Mouse (Mus musculus): Measurements from ENCODE around the gene Kif5a.
A peak's percentile ranks its signal among the peaks of the same experiment; 100 is the strongest.

Kif5a gene

DNA sequence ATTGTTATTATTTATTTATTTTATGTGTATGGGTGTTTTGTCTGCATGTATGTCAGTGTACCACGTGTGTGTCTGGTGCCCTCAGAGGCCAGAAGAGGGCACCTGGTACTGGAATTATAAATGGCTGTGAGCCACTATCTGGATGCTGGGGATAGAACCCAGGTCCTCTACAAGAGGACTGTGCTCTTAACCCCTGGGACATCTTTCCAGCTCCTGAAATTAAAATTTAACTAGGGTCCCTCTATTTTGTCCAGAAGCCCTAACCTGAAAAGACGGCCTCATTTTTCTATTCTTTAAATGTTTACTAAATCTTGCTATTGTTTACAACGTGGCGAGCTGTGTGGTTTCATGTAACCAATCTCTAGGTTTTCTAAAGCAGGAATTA, 2.6 kb upstream of the Kif5a start:
- peak in 1 of 2 experiments; percentile 20 for DNase-seq

DNA sequence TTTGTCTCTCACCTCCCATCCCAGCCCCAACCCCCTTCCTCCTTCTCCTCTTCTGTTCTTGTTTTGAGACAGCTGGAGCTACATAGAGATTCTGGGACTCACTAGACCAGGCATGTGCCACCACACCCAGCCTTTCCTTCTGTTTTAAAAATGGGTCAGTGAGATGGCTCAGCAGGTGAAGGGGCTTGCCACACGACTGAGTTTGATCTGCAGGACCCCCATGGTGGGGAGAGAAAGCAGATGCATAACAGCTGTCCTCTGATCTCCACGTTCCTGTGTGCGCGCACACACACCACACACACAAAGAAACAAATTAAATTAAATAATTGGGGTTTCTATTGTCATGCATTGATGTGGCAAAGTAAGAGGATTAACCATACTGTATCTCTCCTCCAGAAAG, 1.8 kb upstream of the Kif5a start:
- no peak for DNase-seq

DNA sequence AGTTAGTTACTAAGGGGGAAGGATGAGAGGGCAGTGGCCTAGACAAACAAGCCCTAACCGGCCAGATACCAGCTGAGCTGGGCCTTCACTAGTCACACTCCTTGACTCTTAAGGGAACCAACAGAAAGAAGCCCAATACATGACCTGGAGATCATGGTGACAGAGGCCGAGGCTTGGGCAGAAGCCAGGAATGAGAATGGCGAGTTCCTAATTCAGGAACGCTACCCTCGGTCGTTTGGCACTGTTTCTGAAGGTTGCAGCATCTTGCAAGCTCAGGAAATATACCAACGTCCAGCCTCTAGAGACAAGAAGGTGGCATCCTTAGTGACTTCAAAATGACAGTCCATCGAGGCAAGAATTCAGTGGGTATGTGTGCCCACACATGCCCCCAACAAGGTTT, 1.2 kb upstream of the Kif5a start:
- DNase-seq: no peak

DNA sequence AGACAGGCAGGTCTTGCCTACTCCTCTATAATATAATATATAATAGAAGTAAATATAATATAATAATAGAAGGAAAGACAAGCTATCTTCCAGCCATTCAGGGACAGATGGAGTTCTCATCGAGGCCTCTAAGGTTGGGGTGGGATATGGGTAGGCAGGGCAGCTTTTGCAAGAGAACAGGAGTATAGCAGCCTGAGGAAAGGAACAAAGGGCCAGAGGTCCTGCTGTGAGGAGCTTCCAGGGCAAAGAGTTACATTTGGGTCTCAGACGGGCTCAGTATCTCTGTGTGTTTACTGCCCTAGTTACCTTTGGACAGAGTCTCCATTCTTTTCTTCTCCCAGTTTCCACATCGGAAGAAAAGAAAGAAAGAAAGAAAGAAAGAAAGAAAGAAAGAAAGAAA, 483 bp upstream of the Kif5a start:
- DNase-seq: no peak

- DNase-seq: no peak
Observed at GRCm38 (mm10) chr10:127261706-127262547, 1.2 kb downstream of the Kif5a start.

DNA sequence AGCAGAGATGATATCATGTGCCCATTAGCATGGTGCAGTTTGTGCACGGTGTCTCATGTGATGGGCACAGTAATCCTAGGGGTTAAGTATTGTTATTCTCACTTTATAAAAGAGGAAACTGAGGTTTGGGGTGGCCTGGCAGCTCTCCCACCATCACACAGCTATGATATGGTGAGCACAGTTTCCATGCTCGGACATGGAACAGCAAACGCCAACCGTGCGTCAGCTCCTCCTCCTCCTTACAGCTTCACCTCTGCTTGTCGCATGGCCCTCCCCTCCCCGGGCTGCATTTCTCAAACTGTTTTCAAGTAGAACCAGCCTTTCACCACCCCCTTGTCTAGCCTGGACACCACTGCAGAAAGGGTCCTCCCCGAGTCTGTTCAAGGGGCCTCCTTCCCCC, 4.7 kb downstream of the Kif5a start:
- DNase-seq: no peak

GRCm38 (mm10) chr10:127257790-127258189, 5.4 kb downstream of the Kif5a start:
- DNase-seq: no peak

GRCm38 (mm10) chr10:127255625-127256345, 7.4 kb downstream of the Kif5a start:
- peak; percentile 89 to 92 for DNase-seq

- DNase-seq: no peak
Observed at GRCm38 (mm10) chr10:127250810-127251209, 12.3 kb downstream of the Kif5a start.

DNA sequence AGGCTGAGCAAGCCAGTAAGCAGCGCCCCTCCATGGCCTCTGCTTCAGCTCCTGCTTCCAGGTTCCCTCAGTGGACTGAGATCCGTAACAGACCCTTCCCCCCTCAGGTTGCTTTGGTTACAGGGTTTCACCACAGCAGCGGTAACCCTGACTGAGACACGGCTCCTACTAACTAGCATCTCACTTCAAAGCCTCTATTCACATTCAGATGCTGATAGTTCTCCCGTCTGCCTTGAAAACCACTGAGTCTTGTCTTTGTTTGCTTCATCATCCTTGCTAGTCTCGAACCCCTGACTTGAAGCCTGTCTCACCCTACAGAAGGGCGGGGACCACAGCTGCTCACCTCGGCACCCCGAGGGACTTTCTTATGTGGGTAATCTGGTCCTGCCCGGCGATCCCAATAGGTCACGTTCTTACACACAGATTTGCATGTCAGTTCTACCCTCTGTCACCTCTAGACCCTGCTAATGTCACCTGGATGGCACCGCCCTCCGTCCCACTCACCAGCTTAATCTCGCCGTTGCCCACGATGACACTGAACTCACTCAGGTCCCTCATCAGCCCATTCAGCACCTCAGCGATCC, 24.8 kb downstream of the Kif5a start:
- no peak for DNase-seq

DNA sequence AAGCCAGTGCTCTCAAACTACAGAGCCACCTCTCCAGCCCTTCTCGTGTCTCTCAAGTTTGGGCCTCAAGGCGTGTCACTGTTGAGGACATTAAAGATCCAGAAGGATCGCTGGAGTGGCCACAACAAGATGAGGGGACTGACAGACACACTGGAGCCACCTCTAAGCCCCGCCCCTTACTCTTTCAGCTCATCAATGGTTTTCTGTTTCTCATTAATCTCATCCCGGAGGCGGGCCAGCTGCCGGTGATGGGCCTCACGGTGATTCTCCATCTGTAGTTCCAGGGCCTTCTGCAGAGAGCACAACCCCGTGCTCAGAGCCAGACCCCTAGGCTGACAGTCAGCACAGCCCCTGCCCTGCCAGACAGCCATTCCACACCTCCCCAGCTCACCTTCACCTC, 26.6 kb downstream of the Kif5a start:
- no peak for DNase-seq

GRCm38 (mm10) chr10:127233141-127233540, 30.0 kb downstream of the Kif5a start:
- no peak for DNase-seq

- DNase-seq: no peak
Observed at GRCm38 (mm10) chr10:127231741-127232140, 31.4 kb downstream of the Kif5a start.

DNA sequence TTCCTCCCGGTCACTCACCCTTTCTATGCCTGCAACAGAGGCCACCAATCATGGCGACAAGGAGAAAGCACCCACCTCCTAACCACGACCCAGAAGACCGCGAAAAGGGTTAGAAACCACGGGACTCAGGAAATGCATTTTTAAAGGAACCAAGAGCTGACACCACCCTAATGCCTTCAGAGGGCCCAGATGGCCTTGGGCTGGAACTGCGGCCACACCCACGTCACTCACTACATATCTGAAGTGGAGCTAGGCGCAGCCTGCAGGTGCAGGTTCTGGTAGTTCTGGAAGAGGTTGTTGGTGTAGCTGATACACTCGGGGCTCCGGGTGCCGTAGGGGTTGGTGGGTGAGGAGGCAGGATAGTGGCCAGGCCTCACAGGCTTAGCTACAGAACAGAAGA, 32.5 kb downstream of the Kif5a start:
- DNase-seq: no peak

DNA sequence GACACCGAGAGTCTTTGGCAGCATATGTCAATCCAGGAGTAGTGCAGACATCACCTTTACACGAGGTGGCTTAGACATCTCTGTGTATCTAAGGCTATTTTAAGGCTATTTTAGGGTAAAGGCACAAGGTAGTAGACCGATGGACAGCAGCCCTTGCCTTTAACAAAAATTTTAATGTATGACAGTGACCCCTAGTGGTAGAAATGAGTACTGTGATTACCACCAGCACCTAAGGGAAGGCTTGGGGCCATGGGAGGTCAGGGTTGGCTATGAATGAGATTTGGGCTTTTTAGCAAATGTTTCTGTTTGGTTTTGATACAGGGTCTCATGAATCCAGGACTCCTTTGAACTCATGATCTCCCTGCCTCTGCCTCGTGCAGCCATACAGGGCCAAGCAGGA, 34.3 kb downstream of the Kif5a start:
- peak in 1 of 2 experiments; percentile 46 for DNase-seq

- DNase-seq: no peak
Observed at GRCm38 (mm10) chr10:127227163-127227562, 36.0 kb downstream of the Kif5a start.

GRCm38 (mm10) chr10:127226318-127226895, 36.7 kb downstream of the Kif5a start:
- peak; percentile 58 to 70 for DNase-seq

GRCm38 (mm10) chr10:127225732-127226131, 37.4 kb downstream of the Kif5a start:
- no peak for DNase-seq

GRCm38 (mm10) chr10:127225213-127225612, 37.9 kb downstream of the Kif5a start:
- no peak for DNase-seq

DNA sequence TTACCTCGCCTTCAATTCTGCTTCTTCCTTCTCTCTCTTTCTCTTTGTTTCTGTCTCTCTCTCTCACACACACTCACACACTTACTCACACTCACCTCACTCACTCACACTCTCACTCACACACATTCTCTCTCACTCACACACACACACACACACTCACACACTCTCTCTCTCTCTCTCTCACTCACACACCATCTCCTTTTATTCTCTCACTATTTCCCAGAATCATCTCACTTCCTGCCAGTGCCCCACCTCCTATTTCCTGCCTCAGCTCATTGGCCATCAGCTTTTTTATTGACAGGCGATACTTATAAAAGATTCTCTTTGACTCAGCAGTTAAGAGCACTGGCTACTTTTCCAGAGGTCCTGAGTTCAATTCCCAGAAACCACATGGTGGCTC, 44.8 kb downstream of the Kif5a start:
- DNase-seq: no peak

- no peak for DNase-seq
Observed at GRCm38 (mm10) chr10:127217177-127217576, 46.0 kb downstream of the Kif5a start.

- no peak for DNase-seq
Observed at GRCm38 (mm10) chr10:127216456-127216855, 46.7 kb downstream of the Kif5a start.

DNA sequence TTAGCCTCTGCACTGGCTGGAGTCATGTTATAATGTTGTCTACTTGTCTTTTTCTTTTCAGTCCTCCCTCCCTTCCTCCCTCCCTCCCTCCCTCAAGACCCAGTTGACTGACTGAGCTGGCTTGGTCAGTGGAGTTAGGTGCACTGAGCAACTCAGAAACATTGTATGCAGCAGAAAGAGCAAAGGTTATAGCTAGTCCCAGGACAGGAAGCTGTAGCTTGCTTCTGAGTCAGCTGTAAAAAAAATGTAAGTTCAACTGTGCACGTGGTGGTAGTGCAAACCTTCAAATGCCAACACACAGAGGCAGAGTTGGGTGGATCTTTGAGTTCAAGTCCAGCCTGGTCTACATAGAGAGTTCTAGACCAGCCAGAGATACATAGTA, 48.7 kb downstream of the Kif5a start:
- DNase-seq: no peak

Measured in kidney, postnatal 4 days (tissue).